Mouse (Mus musculus): ENCODE results near the gene Pptc7.

DNA sequence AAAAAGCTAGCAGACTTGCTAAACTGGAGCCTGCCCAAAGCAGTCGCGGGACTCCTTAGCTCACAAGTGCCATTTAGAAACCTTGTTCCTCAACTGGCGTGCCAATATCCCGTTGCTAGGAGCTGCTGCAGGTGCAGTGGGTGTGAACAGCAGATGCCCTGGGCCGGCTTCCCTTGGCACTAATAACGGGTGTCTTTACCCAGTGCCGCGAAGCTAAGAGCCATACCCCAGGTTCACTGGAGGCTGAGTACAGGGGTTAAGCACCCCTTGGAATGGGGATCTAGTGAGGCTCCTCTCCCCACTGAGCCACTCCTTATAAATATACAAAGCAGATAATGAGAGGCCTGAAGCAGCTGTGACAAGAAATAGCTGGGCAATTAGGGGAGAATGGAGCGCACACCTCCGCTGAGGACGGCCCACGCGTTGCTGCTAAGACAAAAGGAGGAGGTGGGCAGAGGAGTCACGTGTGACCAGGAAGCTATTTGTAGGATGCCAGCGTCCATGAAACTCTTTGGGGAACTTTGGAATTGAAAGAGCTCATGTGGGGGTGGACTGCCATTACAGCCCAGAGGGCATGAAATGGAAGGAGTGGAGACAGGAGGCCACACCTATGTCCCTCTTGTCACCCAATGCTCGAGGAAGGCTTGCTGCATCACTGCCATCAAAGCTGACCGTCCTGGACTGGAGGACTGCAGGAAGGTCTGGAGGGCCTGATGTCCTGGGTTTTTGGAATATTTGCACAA, 40.2 kb upstream of the Pptc7 start:
- TF ChIP-seq FOSL1 (IDR thresholded peaks at IDR 0.05; ENCODE audit: insufficient read depth, low read length, poor library complexity, severe bottlenecking) (no peak), CTCF (IDR thresholded peaks at IDR 0.05; ENCODE audit: control insufficient read depth, insufficient read depth, insufficient read length) (no peak), MAX (IDR thresholded peaks at IDR 0.05) (no peak), CEBPB (IDR thresholded peaks at IDR 0.05; ENCODE audit: low read depth) (no peak), USF1 (IDR thresholded peaks at IDR 0.05; ENCODE audit: low read depth) (no peak), MYOG (IDR thresholded peaks at IDR 0.05; ENCODE audit: control insufficient read depth, extremely low read depth, insufficient read length) (no peak), MYOD1 (IDR thresholded peaks at IDR 0.05; ENCODE audit: control insufficient read depth, insufficient read length, low read depth) (no peak)

Measured in C2C12 (cell line).